Mouse (Mus musculus) embryonic facial prominence, embryonic 15.5 days (tissue): ENCODE data around the gene Prdm9. TPM values are rescaled to one million over a fixed set of nuclear protein-coding genes. Genes with fewer than 3 reads are reported as not detected.
A peak's percentile ranks its signal among the peaks of the same experiment; 100 is the strongest.

Experiments
- ATAC-seq: fragments of 200-750 bp; cut with Nextera tagmentation; 2 replicates; pipeline ENCODE4 v1.8.0; 2017; ENCODE audit warnings: low read depth, moderate TSS enrichment; ENCODE audit not compliant: insufficient number of reproducible peaks, low FRiP score, low TSS enrichment
- H3K27ac ChIP-seq: fragments of 300-500 bp; sonication (generic); replicated peaks from 2 replicates; pipeline ENCODE4 v1.5.1; 2015; ENCODE audit warnings: mild to moderate bottlenecking, inconsistent platforms
- H3K27me3 ChIP-seq: fragments of 300-500 bp; sonication (generic); 2 replicates; pipeline ENCODE4 v1.6.1; 2015; ENCODE audit warnings: inconsistent platforms
- H3K36me3 ChIP-seq: fragments of 300-500 bp; sonication (generic); 2 replicates; pipeline ENCODE4 v1.6.1; 2015; ENCODE audit warnings: mild to moderate bottlenecking, inconsistent platforms
- H3K4me1 ChIP-seq: fragments of 300-500 bp; sonication (generic); 2 replicates; pipeline ENCODE4 v1.6.1; 2015; ENCODE audit warnings: inconsistent platforms
- H3K4me2 ChIP-seq: fragments of 300-500 bp; sonication (generic); replicated peaks from 2 replicates; pipeline ENCODE4 v1.6.1; 2015; ENCODE audit warnings: mild to moderate bottlenecking, inconsistent platforms
- H3K4me3 ChIP-seq: fragments of 300-500 bp; sonication (generic); replicated peaks from 2 replicates; pipeline ENCODE4 v1.5.1; 2015; ENCODE audit warnings: mild to moderate bottlenecking, inconsistent platforms
- H3K9ac ChIP-seq: fragments of 300-500 bp; sonication (generic); 2 replicates; pipeline ENCODE4 v1.6.1; 2015; ENCODE audit warnings: inconsistent platforms
- H3K9me3 ChIP-seq: fragments of 300-500 bp; sonication (generic); replicated peaks from 2 replicates; pipeline ENCODE4 v1.6.1; 2016; ENCODE audit warnings: inconsistent platforms
- WGBS: fragments of 180-500 bp; shearing (Covaris S2); methylation state at CpG from one replicate; pipeline ENCODE4 v1.1.7; 2015; 5-methylcytosine and 5-hydroxymethylcytosine counted together
- polyA plus RNA-seq: library from polyadenylated mRNA; unstranded; fragments of >200 nt; fragmentation: Nextera tagmentation; extraction: Ambion mirVana; gene quantifications from 2 replicates; pipeline ENCODE4 v1.2.1, GENCODE M21; 2015

The Prdm9 gene
- polyA plus RNA-seq, 1 experiment from 2014 or later: 1.8 TPM

DNA sequence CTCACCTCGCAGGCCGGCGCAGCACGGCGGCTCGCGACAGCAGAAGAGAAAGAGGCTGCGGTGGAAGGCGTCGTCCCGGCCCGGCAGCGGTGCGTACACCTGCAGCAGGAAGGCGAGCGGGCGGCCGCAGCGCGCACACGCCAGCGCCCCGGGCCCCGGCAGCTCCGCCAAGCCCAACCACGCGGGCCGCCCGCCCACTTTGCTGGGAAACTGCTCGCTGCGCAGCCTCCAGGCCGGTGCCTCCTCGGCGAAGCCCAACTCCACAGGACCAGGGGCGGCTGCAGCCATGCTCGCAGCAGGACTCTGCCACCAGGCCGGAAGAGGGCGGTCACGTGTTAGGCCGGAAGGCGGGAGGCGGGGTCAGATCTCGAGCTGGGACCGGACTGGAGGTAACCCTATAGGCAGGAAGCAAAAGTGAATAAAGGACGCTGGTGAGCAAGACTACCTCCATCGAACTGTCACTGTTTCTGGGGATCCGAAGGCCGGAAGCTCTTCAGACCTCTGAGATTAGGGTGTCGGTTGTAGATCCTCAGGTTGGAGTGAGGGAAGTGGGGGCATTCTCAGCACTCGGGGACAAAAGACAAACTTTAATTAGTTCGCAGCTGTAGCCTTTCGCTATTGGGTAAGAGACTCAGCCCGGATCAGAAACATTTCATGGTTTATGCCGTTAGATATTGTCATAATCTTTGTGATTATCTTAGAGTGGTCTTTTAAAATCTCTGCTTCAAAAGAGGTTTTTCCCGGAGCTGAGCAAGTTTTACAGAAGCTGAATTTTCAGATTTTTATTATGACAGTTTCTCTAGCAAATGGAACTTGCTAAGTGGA, 37.0 kb downstream of the Prdm9 start, which contains the start of gene Pdcd2:
TSS of gene Pdcd2 (minus strand) at position 316 of the 825 bp plus-strand sequence.
- H3K27me3 ChIP-seq: no peaks in the 10 kb centered on the region
- H3K36me3 ChIP-seq: peaks cover 12% of the 10 kb centered on the region
- H3K27ac ChIP-seq: peak within 1 kb of the TSS; percentile 89
- ATAC-seq: peak; percentile 99
- H3K4me3 ChIP-seq: peak within 1 kb of the TSS; percentile 73
- under 1% methylated on average over 36 of the region's 55 CpGs for WGBS
- H3K4me2 ChIP-seq: peak within 1 kb of the TSS; percentile 69
- peak within 1 kb of the TSS; percentile 68 for H3K9ac ChIP-seq
- H3K9me3 ChIP-seq: no peaks in the 10 kb centered on the region
- H3K4me1 ChIP-seq: peaks cover 11% of the 10 kb centered on the region; the same call in 1 of the 2 replicates

DNA sequence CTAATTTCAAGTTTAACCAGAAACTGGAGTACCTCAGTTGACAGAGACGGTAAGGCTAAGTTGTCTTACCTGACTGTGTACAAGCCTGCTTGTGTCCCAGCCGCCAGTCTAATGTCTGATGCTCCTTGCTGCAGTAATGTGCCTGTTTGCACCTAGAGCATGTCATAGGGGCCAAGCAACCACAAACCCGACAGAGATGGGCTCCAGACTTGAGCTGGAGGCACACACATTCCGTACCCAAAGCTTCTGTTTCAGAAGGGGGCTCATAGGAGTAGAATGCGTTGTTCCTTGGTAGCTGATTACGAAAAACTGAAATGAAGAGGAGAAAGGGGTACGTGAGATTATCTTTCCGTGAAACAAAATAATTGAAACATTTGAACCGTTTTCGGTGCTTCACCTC, 37.9 kb downstream of the Prdm9 start:
- ATAC-seq: no peak
- peak overlapping the region; percentile 68; the same call in 1 of the 2 replicates for H3K9ac ChIP-seq
- no peaks in the 10 kb centered on the region for H3K27me3 ChIP-seq
- H3K4me3 ChIP-seq: peak overlapping the region; percentile 73
- H3K4me2 ChIP-seq: peak overlapping the region; percentile 69
- peaks cover 11% of the 10 kb centered on the region; the same call in 1 of the 2 replicates for H3K4me1 ChIP-seq
- no peaks in the 10 kb centered on the region for H3K9me3 ChIP-seq
- peaks cover 21% of the 10 kb centered on the region for H3K36me3 ChIP-seq
- no peak overlapping the region for H3K27ac ChIP-seq
- WGBS: 11% methylated on average over 10 of the region's 10 CpGs

DNA sequence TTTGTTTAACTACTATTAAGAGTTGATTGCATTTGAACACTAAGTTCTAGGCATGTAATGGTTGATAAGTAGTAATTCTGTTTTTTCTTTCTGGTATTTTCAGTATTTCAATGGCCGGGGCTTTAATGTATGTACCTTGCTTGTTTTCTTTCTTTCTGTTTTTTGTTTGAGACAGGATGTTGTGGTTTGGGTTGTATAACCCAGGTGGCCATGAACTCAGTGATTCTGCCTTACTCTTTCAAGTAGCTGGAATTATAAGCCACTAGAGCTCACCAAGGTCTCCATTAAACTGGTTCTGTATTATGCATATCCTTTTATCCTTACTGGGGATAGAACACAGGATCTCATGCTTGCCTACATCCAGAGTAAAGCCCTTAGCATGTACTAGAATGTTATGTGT, 45.4 kb downstream of the Prdm9 start:
- Histone ChIP-seq H3K4me3 (no peak overlapping the region), H3K4me2 (no peak overlapping the region), H3K4me1 (no peaks in the 10 kb centered on the region), H3K9me3 (no peaks in the 10 kb centered on the region), H3K27me3 (no peaks in the 10 kb centered on the region), H3K9ac (no peak overlapping the region), H3K27ac (no peak overlapping the region), H3K36me3 (peaks cover 79% of the 10 kb centered on the region)
- 100% methylated on average over 1 of the region's 1 CpGs for WGBS
- ATAC-seq: no peak

DNA sequence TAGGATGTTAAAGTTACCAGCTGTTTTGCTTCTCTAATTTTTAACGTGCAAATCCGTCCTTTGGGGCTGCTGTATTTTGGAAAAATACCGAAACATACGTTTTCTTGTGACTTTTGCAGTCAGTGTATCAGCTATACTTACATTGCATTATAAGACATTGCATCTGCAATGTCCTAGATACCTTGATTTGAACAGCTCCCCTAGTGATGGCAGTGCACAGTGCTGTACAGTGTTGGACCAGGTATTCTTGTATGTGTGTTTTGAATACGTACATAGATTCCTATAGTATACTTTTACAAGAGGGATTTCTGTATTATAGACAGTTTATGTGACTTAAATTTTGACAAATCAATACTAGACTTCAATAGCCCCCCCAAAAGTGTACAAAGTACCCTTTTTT, 46.0 kb downstream of the Prdm9 start:
- Histone ChIP-seq H3K9ac (no peak overlapping the region), H3K9me3 (no peaks in the 10 kb centered on the region), H3K4me2 (no peak overlapping the region), H3K4me3 (no peak overlapping the region), H3K4me1 (no peaks in the 10 kb centered on the region), H3K36me3 (peaks cover 84% of the 10 kb centered on the region), H3K27ac (no peak overlapping the region), H3K27me3 (no peaks in the 10 kb centered on the region)
- no peak for ATAC-seq
- WGBS: 94% methylated on average over 5 of the region's 5 CpGs

DNA sequence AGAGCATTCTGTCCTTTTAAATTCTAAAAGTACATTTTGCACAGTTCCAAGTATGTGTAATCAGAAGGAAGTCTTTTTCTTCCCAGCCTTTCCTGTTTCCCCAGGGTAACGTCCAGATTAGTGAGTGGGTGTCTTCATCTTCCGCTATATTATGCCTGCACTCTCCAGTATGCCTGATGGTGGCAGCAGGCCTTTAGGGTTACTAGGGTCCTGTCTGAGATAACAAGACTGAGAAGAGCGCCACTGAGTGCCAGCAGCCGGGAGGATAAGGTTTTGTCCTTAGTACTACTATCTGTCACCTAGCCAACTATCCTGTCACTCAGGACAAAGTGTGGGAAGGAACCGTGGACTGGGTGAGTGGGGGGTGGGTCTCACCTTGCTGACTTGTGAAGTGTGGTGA, 46.4 kb downstream of the Prdm9 start:
- WGBS: 80% methylated on average over 5 of the region's 5 CpGs
- no peaks in the 10 kb centered on the region for H3K9me3 ChIP-seq
- H3K36me3 ChIP-seq: peaks cover 84% of the 10 kb centered on the region
- ATAC-seq: no peak
- H3K4me2 ChIP-seq: no peak overlapping the region
- no peak overlapping the region for H3K9ac ChIP-seq
- no peak overlapping the region for H3K27ac ChIP-seq
- H3K4me1 ChIP-seq: no peaks in the 10 kb centered on the region
- H3K4me3 ChIP-seq: no peak overlapping the region
- H3K27me3 ChIP-seq: no peaks in the 10 kb centered on the region

DNA sequence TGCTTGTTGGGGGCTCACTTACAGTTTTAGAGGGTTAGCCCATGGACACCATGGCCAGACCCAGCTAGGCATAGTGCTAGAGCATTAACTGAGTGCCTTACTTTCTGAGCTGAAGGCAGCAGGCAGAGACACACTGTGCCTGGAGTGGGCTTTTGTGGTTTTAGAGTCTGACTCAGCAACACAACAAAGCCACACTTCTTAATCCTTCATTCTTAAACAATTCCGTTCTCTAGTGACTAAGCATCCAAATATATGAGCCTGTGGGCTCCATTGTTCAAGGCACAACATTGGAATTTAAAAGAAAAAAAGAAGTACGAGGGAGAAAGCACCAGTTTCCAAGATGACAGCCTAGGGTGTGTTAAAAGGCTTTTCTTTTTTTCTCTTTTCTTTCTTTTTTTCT, 53.5 kb downstream of the Prdm9 start:
- no peaks in the 10 kb centered on the region for H3K4me1 ChIP-seq
- 0 out of 2 replicates have a peak, but pooled peaks cover 4% of the 10 kb centered on the region for H3K9me3 ChIP-seq
- H3K4me3 ChIP-seq: no peak overlapping the region
- H3K36me3 ChIP-seq: peaks cover 87% of the 10 kb centered on the region
- H3K4me2 ChIP-seq: no peak overlapping the region
- WGBS: 93% methylated on average over 2 of the region's 2 CpGs
- H3K27me3 ChIP-seq: no peaks in the 10 kb centered on the region
- no peak overlapping the region for H3K9ac ChIP-seq
- ATAC-seq: no peak
- no peak overlapping the region for H3K27ac ChIP-seq

DNA sequence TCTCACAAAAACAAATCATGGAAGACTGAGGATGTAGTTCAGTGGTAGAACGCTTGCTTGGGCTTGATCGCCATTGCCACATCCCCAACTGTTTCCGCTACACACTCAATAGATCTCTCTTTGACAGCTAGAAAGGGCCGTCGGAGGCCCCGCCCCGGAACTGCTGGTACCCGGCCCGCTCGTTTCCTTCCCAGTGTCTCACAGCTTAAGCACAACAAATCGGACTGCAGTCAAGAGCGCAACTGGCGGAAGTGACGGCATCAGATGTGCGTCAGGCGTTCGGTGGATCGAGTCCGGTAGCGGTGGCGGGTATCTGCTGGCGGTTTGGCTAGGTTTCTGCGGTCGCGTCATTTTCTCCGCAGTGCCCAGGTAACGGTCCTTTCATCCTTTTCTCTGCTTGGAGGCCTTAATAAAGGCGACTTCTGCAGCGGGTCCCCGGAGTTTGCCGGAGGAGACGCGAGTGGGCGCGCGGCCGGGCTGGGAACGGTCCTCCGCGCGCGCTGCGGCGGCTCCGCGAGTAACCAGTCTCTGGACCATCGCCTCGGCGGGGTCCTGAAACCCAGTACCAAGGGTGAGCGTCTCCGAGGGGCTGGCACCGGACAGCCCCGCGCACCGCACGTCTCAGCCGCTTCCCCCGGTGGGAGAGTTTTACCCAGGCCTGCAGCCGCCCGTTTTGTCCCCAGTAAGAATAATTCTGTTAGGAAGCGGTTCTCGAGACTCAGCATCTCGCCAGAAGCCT, 64.3 kb downstream of the Prdm9 start, which contains the start of the genes Psmb1 and Tbp:
TSS of gene Psmb1 (minus strand) at position 96 of the 739 bp plus-strand sequence.
TSS of gene Tbp (plus strand) at position 233 of the 739 bp plus-strand sequence.
- under 1% methylated on average over 63 of the region's 63 CpGs for WGBS
- peaks cover 21% of the 10 kb centered on the region for H3K36me3 ChIP-seq
- H3K4me3 ChIP-seq: peak within 1 kb of the TSS; percentile 99
- peak within 1 kb of the TSS; percentile 76 for H3K4me2 ChIP-seq
- peak within 1 kb of the TSS; percentile 55 for H3K9ac ChIP-seq
- H3K27me3 ChIP-seq: no peaks in the 10 kb centered on the region
- peaks cover 30% of the 10 kb centered on the region for H3K4me1 ChIP-seq
- peak within 1 kb of the TSS; percentile 96 for H3K27ac ChIP-seq
- ATAC-seq: peak; percentile 93
- no peaks in the 10 kb centered on the region for H3K9me3 ChIP-seq

DNA sequence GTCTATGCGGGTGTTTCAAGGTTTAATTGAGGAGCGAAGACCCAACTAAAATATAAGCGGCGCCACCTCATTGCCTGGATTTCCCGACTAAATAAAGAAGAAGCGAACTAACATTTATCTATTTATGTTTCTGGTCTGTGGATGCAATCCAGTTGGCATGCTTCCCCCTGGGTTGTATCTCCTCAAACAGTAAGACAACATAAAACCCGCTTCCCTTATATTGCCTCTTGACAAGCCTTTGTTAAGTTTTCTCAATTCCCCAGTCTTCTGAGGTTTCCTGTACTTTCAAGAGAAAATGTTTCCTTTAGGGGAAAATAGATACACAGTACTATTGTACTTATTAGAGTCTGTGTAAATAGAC, 65.4 kb downstream of the Prdm9 start:
- ATAC-seq: no peak
- Histone ChIP-seq H3K27me3 (no peaks in the 10 kb centered on the region), H3K4me2 (peak overlapping the region; percentile 76), H3K27ac (peak overlapping the region; percentile 96), H3K9me3 (no peaks in the 10 kb centered on the region), H3K36me3 (peaks cover 20% of the 10 kb centered on the region; the same call in 1 of the 2 replicates), H3K4me1 (peaks cover 30% of the 10 kb centered on the region), H3K4me3 (peak overlapping the region; percentile 99), H3K9ac (no peak overlapping the region)
- WGBS: 36% methylated on average over 7 of the region's 7 CpGs

DNA sequence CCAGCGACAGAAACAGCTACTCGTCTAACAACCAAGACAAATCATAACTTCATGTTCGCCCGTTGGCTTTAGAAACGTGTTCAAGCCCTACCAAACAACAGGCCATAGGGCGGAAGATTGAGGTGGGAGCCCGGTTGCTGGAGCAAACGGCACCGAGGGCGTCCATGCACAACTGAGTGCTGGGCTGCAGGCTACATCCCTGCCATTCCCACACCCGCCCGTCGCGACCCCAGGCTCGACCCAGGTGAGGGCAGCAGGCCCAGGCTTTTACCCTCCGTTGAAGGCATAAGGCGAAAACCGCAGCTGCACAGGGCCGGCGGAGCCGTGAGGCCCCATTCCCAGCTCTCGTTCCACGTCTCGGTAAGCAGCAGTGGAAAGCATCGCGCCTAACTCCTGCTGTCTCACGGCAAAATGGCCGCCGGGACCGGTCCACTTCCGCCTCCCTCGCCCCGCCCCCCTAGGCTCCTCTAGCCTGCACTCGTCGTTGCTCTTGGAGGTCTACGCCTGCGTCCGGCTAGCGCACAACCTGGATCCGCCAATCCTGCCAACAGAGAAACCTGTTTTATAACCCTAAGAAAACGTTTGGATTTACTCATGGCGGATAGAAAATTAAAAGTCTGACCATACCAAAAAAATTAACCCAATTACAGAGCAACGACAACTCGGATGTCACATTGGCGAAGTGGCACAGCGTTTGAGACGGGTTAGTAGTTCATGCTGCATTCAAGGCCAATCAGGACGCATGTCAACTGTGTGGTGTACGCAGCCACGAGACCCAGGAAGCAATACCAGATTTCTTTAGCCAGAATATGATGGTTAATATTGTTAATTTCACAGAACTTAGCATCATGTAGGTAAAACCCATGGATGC, 66.0 kb downstream of the Prdm9 start:
- Histone ChIP-seq H3K4me2 (peak overlapping the region; percentile 76), H3K4me1 (peaks cover 30% of the 10 kb centered on the region), H3K4me3 (peak overlapping the region; percentile 99), H3K9ac (peak overlapping the region; percentile 88), H3K27me3 (no peaks in the 10 kb centered on the region), H3K36me3 (peaks cover 24% of the 10 kb centered on the region), H3K9me3 (no peaks in the 10 kb centered on the region), H3K27ac (peak overlapping the region; percentile 96)
- peak; percentile 94 for ATAC-seq
- under 1% methylated on average over 50 of the region's 50 CpGs for WGBS
